Mouse (Mus musculus): ENCODE data around the gene Tdrd1. TPM values are rescaled to one million over a fixed set of nuclear protein-coding genes. Genes with fewer than 3 reads are reported as not detected.
A peak's percentile ranks its signal among the peaks of the same experiment; 100 is the strongest.

Tdrd1 gene
- polyA plus RNA-seq, 1 experiment = not detected

- Histone ChIP-seq H3K27ac (ENCODE audit: insufficient read depth, low read length) (no peak overlapping the region), H3K4me1 (ENCODE audit: control insufficient read depth, insufficient read depth, insufficient read length) (0 out of 2 replicates have a peak, but pooled peaks cover 2% of the 10 kb centered on the region), H3K4me3 (ENCODE audit: extremely low read depth, insufficient read depth, insufficient read length) (no peak overlapping the region), H3K27me3 (ENCODE audit: control insufficient read depth, insufficient read depth, low read length) (no peaks in the 10 kb centered on the region), H3K36me3 (ENCODE audit: control insufficient read depth, insufficient read depth, low read length) (peaks cover 19% of the 10 kb centered on the region)
- no peak for DNase-seq (ENCODE audit: low read depth in 1 of 2, low spot score in 2 of 2)
- no peak for TF ChIP-seq POLR2A (IDR thresholded peaks at IDR 0.05; ENCODE audit: low read depth, low read length)
Measured at GRCm38 (mm10) chr19:56810641-56811146, 15.3 kb upstream of the Tdrd1 start.

GRCm38 (mm10) chr19:56811590-56811989 lies 14.4 kb upstream of the Tdrd1 start:
- DNase-seq (ENCODE audit: low read depth in 1 of 2, low spot score in 2 of 2) = peak in 1 of 2 experiments; percentile 45
- Histone ChIP-seq H3K36me3 (ENCODE audit: control insufficient read depth, insufficient read depth, low read length) (peaks cover 19% of the 10 kb centered on the region), H3K27me3 (ENCODE audit: control insufficient read depth, insufficient read depth, low read length) (no peaks in the 10 kb centered on the region), H3K27ac (ENCODE audit: insufficient read depth, low read length) (no peak overlapping the region), H3K4me1 (ENCODE audit: control insufficient read depth, insufficient read depth, insufficient read length) (0 out of 2 replicates have a peak, but pooled peaks cover 2% of the 10 kb centered on the region), H3K4me3 (ENCODE audit: extremely low read depth, insufficient read depth, insufficient read length) (no peak overlapping the region)
- TF ChIP-seq CTCF (IDR thresholded peaks at IDR 0.05; ENCODE audit: extremely low read depth, insufficient read depth, insufficient read length, insufficient replicate concordance) (peak; percentile 33; the same call in 1 of the 2 replicates), POLR2A (IDR thresholded peaks at IDR 0.05; ENCODE audit: low read depth, low read length) (no peak)
- WGBS = 57% methylated on average over 9 of the region's 9 CpGs

- no peak for DNase-seq (ENCODE audit: low read depth in 1 of 2, low spot score in 2 of 2)
- peaks cover 13% of the 10 kb centered on the region for H3K36me3 ChIP-seq (ENCODE audit: control insufficient read depth, insufficient read depth, low read length)
- H3K27me3 ChIP-seq (ENCODE audit: control insufficient read depth, insufficient read depth, low read length) = no peaks in the 10 kb centered on the region
- no peak for TF ChIP-seq CTCF (IDR thresholded peaks at IDR 0.05; ENCODE audit: extremely low read depth, insufficient read depth, insufficient read length, insufficient replicate concordance)
- TF ChIP-seq POLR2A (IDR thresholded peaks at IDR 0.05; ENCODE audit: low read depth, low read length) = no peak
- no peak overlapping the region for H3K4me3 ChIP-seq (ENCODE audit: extremely low read depth, insufficient read depth, insufficient read length)
- H3K4me1 ChIP-seq (ENCODE audit: control insufficient read depth, insufficient read depth, insufficient read length) = 0 out of 2 replicates have a peak, but pooled peaks cover 2% of the 10 kb centered on the region
- H3K27ac ChIP-seq (ENCODE audit: insufficient read depth, low read length) = no peak overlapping the region
- WGBS = 93% methylated on average over 4 of the region's 4 CpGs
Measured at GRCm38 (mm10) chr19:56813360-56813759, 12.6 kb upstream of the Tdrd1 start.

GRCm38 (mm10) chr19:56817851-56818526 lies 8.0 kb upstream of the Tdrd1 start:
- H3K4me3 ChIP-seq (ENCODE audit: extremely low read depth, insufficient read depth, insufficient read length) = no peak overlapping the region
- WGBS = 78% methylated on average over 14 of the region's 14 CpGs
- peaks cover 5% of the 10 kb centered on the region for H3K36me3 ChIP-seq (ENCODE audit: control insufficient read depth, insufficient read depth, low read length)
- TF ChIP-seq POLR2A (IDR thresholded peaks at IDR 0.05; ENCODE audit: low read depth, low read length) = no peak
- TF ChIP-seq CTCF (IDR thresholded peaks at IDR 0.05; ENCODE audit: extremely low read depth, insufficient read depth, insufficient read length, insufficient replicate concordance) = no peak
- no peak overlapping the region for H3K27ac ChIP-seq (ENCODE audit: insufficient read depth, low read length)
- DNase-seq (ENCODE audit: low read depth in 1 of 2, low spot score in 2 of 2) = no peak
- H3K4me1 ChIP-seq (ENCODE audit: control insufficient read depth, insufficient read depth, insufficient read length) = no peaks in the 10 kb centered on the region
- H3K27me3 ChIP-seq (ENCODE audit: control insufficient read depth, insufficient read depth, low read length) = no peaks in the 10 kb centered on the region

- Histone ChIP-seq H3K36me3 (ENCODE audit: control insufficient read depth, insufficient read depth, low read length) (no peaks in the 10 kb centered on the region), H3K27me3 (ENCODE audit: control insufficient read depth, insufficient read depth, low read length) (0 out of 2 replicates have a peak, but pooled peaks cover 3% of the 10 kb centered on the region), H3K27ac (ENCODE audit: insufficient read depth, low read length) (no peak overlapping the region; the same call in 1 of the 2 replicates), H3K4me3 (ENCODE audit: extremely low read depth, insufficient read depth, insufficient read length) (peak overlapping the region; percentile 87), H3K4me1 (ENCODE audit: control insufficient read depth, insufficient read depth, insufficient read length) (no peaks in the 10 kb centered on the region)
- TF ChIP-seq POLR2A (IDR thresholded peaks at IDR 0.05; ENCODE audit: low read depth, low read length) (no peak), CTCF (IDR thresholded peaks at IDR 0.05; ENCODE audit: extremely low read depth, insufficient read depth, insufficient read length, insufficient replicate concordance) (no peak)
- 14% methylated on average over 22 of the region's 22 CpGs for WGBS
- DNase-seq (ENCODE audit: low read depth in 1 of 2, low spot score in 2 of 2) = no peak
Measured at GRCm38 (mm10) chr19:56821040-56821797, 4.8 kb upstream of the Tdrd1 start.

- H3K36me3 ChIP-seq (ENCODE audit: control insufficient read depth, insufficient read depth, low read length) = no peaks in the 10 kb centered on the region
- WGBS = under 1% methylated on average over 79 of the region's 79 CpGs
- peak within 1 kb of the TSS; percentile 83 for H3K27ac ChIP-seq (ENCODE audit: insufficient read depth, low read length)
- peaks cover 5% of the 10 kb centered on the region for H3K27me3 ChIP-seq (ENCODE audit: control insufficient read depth, insufficient read depth, low read length)
- no peaks in the 10 kb centered on the region for H3K4me1 ChIP-seq (ENCODE audit: control insufficient read depth, insufficient read depth, insufficient read length)
- DNase-seq (ENCODE audit: low read depth in 1 of 2, low spot score in 2 of 2) = peak; percentile 84 to 94
- TF ChIP-seq CTCF (IDR thresholded peaks at IDR 0.05; ENCODE audit: extremely low read depth, insufficient read depth, insufficient read length, insufficient replicate concordance) (no peak), POLR2A (IDR thresholded peaks at IDR 0.05; ENCODE audit: low read depth, low read length) (peak; percentile 36)
- H3K4me3 ChIP-seq (ENCODE audit: extremely low read depth, insufficient read depth, insufficient read length) = peak within 1 kb of the TSS; percentile 87
Measured at GRCm38 (mm10) chr19:56821798-56822447, 4.1 kb upstream of the Tdrd1 start, which contains the start of gene Ccdc186. Gene Ccdc186 (minus strand): TSS chr19:56822190.

Measured in spleen, adult 2 months (tissue).